In the genomic region with DNA sequence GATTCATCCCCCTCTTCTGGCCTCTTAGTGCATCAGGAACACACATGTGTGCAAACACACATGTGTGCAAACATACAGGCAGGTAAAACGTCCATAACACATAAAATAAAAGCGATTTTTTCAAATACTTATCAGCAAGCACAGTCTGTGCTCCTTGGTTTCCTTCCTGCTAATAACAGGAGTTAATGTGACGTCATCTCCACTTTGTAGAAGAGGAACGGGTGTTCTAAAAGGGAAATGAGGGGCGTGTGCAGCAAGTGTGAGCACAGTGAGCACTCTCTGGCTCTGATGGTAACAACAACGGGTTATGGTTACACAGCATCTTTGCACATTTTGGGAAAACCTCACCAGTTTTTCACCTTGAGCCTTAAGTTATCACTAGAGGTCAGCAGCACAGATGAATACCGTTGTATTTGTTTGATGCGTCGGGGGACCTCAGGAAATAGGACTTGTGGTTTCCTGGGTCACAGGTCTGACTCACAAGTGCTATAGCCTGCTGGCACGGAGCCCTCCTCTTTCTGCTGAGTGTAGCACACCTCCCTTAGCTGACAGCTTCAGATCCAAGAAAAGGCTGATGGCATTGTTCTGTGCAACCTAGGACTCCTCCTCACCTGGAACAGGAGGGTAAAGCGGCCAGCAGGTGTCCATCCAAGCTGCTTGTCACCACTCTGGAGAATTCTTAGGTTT, we compare ENCODE assay signal across 7 mouse cellular contexts. TPM values are rescaled to one million over a fixed set of nuclear protein-coding genes. Genes with fewer than 3 reads are reported as not detected.
DNase-seq lines count a peak whose midpoint lies in the region; ATAC-seq lines count a peak whose summit lies in the region.

No protein-coding gene starts in this region.

- no peak overlapping the region for H3K4me3 ChIP-seq in heart, embryonic 12.5 days
- no peak overlapping the region for H3K4me3 ChIP-seq in midbrain, embryonic 15.5 days
- H3K4me3 ChIP-seq in hindbrain, embryonic 11.5 days (ENCODE audit: low read depth, low read length) = no peak overlapping the region

- no peaks in the 10 kb centered on the region for H3K36me3 ChIP-seq in heart, embryonic 12.5 days
- no peaks in the 10 kb centered on the region for H3K36me3 ChIP-seq in midbrain, embryonic 15.5 days (replicated peaks)
- no peaks in the 10 kb centered on the region for H3K36me3 ChIP-seq in hindbrain, embryonic 11.5 days (ENCODE audit: control insufficient read depth, insufficient read depth, low read length)

- H3K9me3 ChIP-seq in heart, embryonic 12.5 days (replicated peaks) = no peaks in the 10 kb centered on the region
- H3K9me3 ChIP-seq in midbrain, embryonic 15.5 days = no peaks in the 10 kb centered on the region
- no peaks in the 10 kb centered on the region for H3K9me3 ChIP-seq in hindbrain, embryonic 11.5 days (ENCODE audit: control insufficient read depth, low read length)

- peaks cover 28% of the 10 kb centered on the region for H3K4me1 ChIP-seq in heart, embryonic 12.5 days (replicated peaks)
- H3K4me1 ChIP-seq in midbrain, embryonic 15.5 days = peaks cover 9% of the 10 kb centered on the region; the same call in 1 of the 2 replicates
- H3K4me1 ChIP-seq in hindbrain, embryonic 11.5 days (replicated peaks; ENCODE audit: control insufficient read depth, insufficient read depth, low read length) = no peaks in the 10 kb centered on the region; the same call in 1 of the 2 replicates

- H3K9ac ChIP-seq in heart, embryonic 12.5 days = peak overlapping the region; percentile 6; the same call in 1 of the 2 replicates
- H3K9ac ChIP-seq in midbrain, embryonic 15.5 days = no peak overlapping the region
- no peak overlapping the region for H3K9ac ChIP-seq in hindbrain, embryonic 11.5 days (ENCODE audit: low read depth, low read length)

- H3K27ac ChIP-seq in heart, embryonic 12.5 days (ENCODE audit: poor library complexity, severe bottlenecking) = no peak overlapping the region
- no peak overlapping the region for H3K27ac ChIP-seq in midbrain, embryonic 15.5 days
- no peak overlapping the region for H3K27ac ChIP-seq in hindbrain, embryonic 11.5 days (ENCODE audit: low read depth, low read length)

- peak; percentile 4 for DNase-seq in 3134 (ENCODE audit: extremely low read depth, insufficient read length, low spot score)
- DNase-seq in CD4-positive helper T cell, adult 2 months (ENCODE audit: low read depth, low spot score) = peak; percentile 50
- DNase-seq in lung, postnatal 10 days = peak; percentile 21
- no peak for DNase-seq in cerebellum, adult 11-12 months
- DNase-seq in hindbrain, embryonic 11.5 days (ENCODE audit: low spot score) = no peak

- peak overlapping the region; percentile 16; the same call in 1 of the 2 replicates for H3K4me2 ChIP-seq in heart, embryonic 12.5 days
- H3K4me2 ChIP-seq in midbrain, embryonic 15.5 days = no peak overlapping the region
- no peak overlapping the region for H3K4me2 ChIP-seq in hindbrain, embryonic 11.5 days (replicated peaks; ENCODE audit: low read depth, low read length)

- ATAC-seq in heart, embryonic 12.5 days (ENCODE audit: insufficient number of reproducible peaks, low FRiP score) = peak; percentile 37; the same call in 1 of the 2 replicates
- no peak for ATAC-seq in midbrain, embryonic 15.5 days (replicated peaks)
- no peak for ATAC-seq in hindbrain, embryonic 11.5 days (ENCODE audit: low FRiP score)

- peaks cover 7% of the 10 kb centered on the region; the same call in 1 of the 2 replicates for H3K27me3 ChIP-seq in heart, embryonic 12.5 days (replicated peaks)
- no peaks in the 10 kb centered on the region for H3K27me3 ChIP-seq in midbrain, embryonic 15.5 days (replicated peaks)
- H3K27me3 ChIP-seq in hindbrain, embryonic 11.5 days (ENCODE audit: control insufficient read depth, insufficient read depth, low read length) = peaks cover 2% of the 10 kb centered on the region; the same call in 1 of the 2 replicates

- whole genome bisulfite sequencing in heart, embryonic 12.5 days = 46% methylated on average over 11 of the region's 11 CpGs
- WGBS in midbrain, embryonic 15.5 days = 79% methylated on average over 11 of the region's 11 CpGs
- 75% methylated on average over 11 of the region's 11 CpGs for WGBS in hindbrain, embryonic 11.5 days

RNA-seq across cellular contexts. Expression of a gene that starts 5.6 kb away (rescaled TPM):
- polyA plus RNA-seq in heart, embryonic 12.5 days (2016; fragmentation: Nextera tagmentation; extraction: Ambion mirVana) = 1.4 TPM in 2 replicates
- polyA plus RNA-seq in midbrain, embryonic 15.5 days (2015; fragmentation: Nextera tagmentation; extraction: Ambion mirVana) = 2.1 and 2.5 TPM in 2 replicates
- polyA plus RNA-seq in hindbrain, embryonic 11.5 days (2014; fragmentation: Nextera tagmentation; extraction: Ambion mirVana) = 0.77 and 0.78 TPM in 2 replicates

Comparison
In these comparisons a context has a peak if more than half of its experiments do, and no peak if none do; other contexts are left out.
1. DNase-seq: peak in 3134 (single experiment), CD4-positive helper T cell, adult 2 months (single experiment) and lung, postnatal 10 days (single experiment); none in cerebellum, adult 11-12 months (single experiment) and hindbrain, embryonic 11.5 days (single experiment).